Mouse (Mus musculus): ENCODE data around the gene Elp1. TPM values are rescaled to one million over a fixed set of nuclear protein-coding genes. Genes with fewer than 3 reads are reported as not detected.

The Elp1 gene
- polyA plus RNA-seq, 1 experiment = 9.6 TPM

GRCm38 (mm10) chr4:56702234-56702633, 99.9 kb downstream of the Elp1 start:
- H3K4me3 ChIP-seq (ENCODE audit: insufficient read depth, low read depth, low read length) = no peak overlapping the region
- no peak overlapping the region; the same call in 1 of the 2 replicates for H3K27ac ChIP-seq (replicated peaks; ENCODE audit: low read depth, low read length)
- H3K4me1 ChIP-seq (ENCODE audit: control insufficient read depth, insufficient read depth, insufficient read length, low read length) = no peaks in the 10 kb centered on the region

Other genes starting within 250 kb of the Elp1 start
- gene Gm26657, start 62.3 kb downstream of the Elp1 start, polyA plus RNA-seq (2012; ENCODE audit: insufficient read depth, insufficient read length, missing spikeins) = not detected in 2 replicates
- gene Actl7b, start 60.9 kb downstream of the Elp1 start, polyA plus RNA-seq (2012; ENCODE audit: insufficient read depth, insufficient read length, missing spikeins) = not detected in 2 replicates
- not detected in 2 replicates for gene Actl7a, start 58.9 kb downstream of the Elp1 start, polyA plus RNA-seq (2012; ENCODE audit: insufficient read depth, insufficient read length, missing spikeins)
- 6.3 and 6.6 TPM in 2 replicates for gene Fam206a, start within 50 bp of the Elp1 start, polyA plus RNA-seq (2012; ENCODE audit: insufficient read depth, insufficient read length, missing spikeins)
- 5.4 and 7.4 TPM in 2 replicates for gene Ctnnal1, start 62.9 kb upstream of the Elp1 start, polyA plus RNA-seq (2012; ENCODE audit: insufficient read depth, insufficient read length, missing spikeins)
- gene Tmem245, start 145.1 kb upstream of the Elp1 start, polyA plus RNA-seq (2012; ENCODE audit: insufficient read depth, insufficient read length, missing spikeins) = 7.4 and 17.2 TPM in 2 replicates
- gene Frrs1l, start 188.1 kb upstream of the Elp1 start, polyA plus RNA-seq (2012; ENCODE audit: insufficient read depth, insufficient read length, missing spikeins) = not detected in 2 replicates